Mouse (Mus musculus): Measurements from ENCODE around the gene Nkx6-1. TPM values are rescaled to one million over a fixed set of nuclear protein-coding genes. Genes with fewer than 3 reads are reported as not detected.
A peak's percentile ranks its signal among the peaks of the same experiment; 100 is the strongest.

Gene Nkx6-1
- total RNA-seq, 1 experiment from 2014 or later = not detected

DNA sequence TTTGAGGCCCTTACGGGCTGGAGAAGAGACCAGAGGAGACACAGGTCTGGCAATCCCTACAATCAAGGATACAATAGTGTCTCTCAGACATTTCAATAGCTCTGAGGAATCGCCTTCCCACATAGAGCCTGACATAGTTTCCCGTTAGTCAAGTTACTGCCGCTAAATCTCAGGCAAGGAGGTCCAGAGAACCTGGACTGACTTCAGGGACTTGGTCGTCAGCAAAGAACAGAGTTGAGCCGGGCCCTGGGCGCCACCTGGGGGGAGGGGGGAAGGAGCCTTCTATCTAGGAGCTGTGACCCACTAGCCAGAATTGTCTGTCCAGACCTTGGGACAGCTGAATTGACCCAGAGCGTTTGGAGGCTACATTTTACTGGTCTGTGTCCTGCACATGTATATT is 2.3 kb downstream of the Nkx6-1 start:
- no peak for ATAC-seq (replicated peaks in 1 of 2; ENCODE audit: insufficient read depth in 1 of 2, low FRiP score in 2 of 2, low TSS enrichment in 1 of 2, low read depth in 1 of 2, poor library complexity in 2 of 2, severe bottlenecking in 2 of 2)

DNA sequence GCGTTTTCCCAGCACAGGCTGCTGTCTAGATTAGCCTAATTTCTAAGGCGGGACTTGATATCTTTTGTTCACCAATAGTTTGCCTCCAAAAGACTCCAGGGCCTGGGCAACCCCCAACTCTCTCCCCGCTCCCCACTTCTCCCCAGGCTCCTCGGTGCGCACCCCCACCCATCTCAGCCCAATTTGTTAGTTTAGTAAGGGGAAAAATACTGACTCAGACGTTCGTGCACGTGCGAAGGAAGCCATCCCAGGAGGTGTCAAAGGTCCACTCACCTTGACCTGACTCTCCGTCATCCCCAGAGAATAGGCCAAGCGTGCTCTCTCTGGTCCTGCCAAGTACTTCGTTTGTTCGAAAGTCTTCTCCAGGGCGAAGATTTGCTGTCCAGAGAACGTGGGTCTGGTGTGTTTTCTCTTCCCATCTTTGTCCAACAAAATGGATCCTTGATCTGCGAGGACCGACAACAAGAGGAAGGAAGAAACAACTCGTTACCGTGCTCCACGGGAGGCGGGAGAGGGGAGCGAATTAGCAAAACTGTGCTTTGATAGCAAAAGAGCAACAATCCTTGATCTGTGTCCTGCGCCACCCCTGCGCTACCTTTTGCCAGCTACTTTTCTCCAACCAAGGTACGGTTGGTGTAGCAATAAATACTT is 3.1 kb downstream of the Nkx6-1 start:
- ATAC-seq (replicated peaks in 1 of 2; ENCODE audit: insufficient read depth in 1 of 2, low FRiP score in 2 of 2, low TSS enrichment in 1 of 2, low read depth in 1 of 2, poor library complexity in 2 of 2, severe bottlenecking in 2 of 2) = no peak

DNA sequence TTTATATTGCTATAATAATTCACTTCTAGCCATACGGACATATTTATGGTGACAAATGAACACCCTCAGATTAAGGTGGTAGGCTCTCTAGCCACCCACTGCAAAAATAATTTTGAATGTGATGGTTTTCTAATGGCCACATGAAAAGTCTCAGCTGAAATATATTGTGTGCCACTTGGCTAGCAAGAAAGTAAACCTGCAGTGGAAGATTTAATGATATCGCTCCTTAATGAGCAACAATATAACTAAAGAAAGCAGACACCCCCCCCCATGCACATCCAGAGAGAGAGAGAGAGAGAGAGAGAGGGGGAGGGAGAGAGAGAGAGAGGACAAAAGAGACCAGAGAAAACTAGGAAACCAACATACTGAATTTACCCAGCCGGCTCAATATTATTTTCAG is 4.1 kb downstream of the Nkx6-1 start:
- no peak for ATAC-seq (replicated peaks in 1 of 2; ENCODE audit: insufficient read depth in 1 of 2, low FRiP score in 2 of 2, low TSS enrichment in 1 of 2, low read depth in 1 of 2, poor library complexity in 2 of 2, severe bottlenecking in 2 of 2)

DNA sequence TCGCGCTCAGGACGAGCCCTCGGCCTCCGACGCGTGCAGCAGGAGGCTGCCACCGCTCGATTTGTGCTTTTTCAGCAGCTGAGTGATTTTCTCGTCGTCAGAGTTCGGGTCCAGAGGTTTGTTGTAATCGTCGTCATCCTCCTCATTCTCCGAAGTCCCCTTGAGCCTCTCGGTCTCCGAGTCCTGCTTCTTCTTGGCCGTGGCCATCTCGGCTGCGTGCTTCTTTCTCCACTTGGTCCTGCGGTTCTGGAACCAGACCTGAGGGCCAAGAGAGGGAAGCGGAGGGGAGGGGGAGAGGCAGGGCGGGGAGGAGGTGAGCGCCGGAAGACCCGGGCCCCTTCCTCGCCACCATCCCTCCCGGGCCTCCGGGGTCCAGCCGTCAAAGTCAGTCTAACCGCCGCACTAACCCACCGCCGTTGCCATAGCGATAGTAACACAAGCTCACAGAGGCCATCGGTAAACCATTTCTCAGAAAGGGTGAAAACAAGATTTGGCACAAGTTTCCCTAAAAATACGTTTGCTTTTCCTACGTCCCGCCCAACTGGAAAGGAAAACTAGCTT is 5.3 kb downstream of the Nkx6-1 start:
- peak; percentile 15 to 23; a peak in 1 of 4 replicates for ATAC-seq (replicated peaks in 1 of 2; ENCODE audit: insufficient read depth in 1 of 2, low FRiP score in 2 of 2, low TSS enrichment in 1 of 2, low read depth in 1 of 2, poor library complexity in 2 of 2, severe bottlenecking in 2 of 2)

DNA sequence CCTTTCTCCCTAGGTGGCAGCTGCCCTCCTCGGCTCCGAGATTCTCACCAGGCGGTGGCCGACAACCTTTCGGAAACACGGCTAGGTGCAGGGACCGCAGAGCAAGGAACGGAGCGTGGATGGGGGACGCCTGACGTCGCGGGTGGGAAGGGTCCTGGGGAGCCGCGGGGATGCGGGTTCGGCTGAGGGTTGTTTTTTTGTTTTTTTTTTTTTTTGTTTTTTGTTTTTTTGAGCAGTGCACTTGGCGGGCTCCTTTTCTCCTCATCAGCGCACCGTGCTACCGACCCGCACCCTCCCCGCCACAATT is 5.9 kb downstream of the Nkx6-1 start:
- no peak for ATAC-seq (replicated peaks in 1 of 2; ENCODE audit: insufficient read depth in 1 of 2, low FRiP score in 2 of 2, low TSS enrichment in 1 of 2, low read depth in 1 of 2, poor library complexity in 2 of 2, severe bottlenecking in 2 of 2)

DNA sequence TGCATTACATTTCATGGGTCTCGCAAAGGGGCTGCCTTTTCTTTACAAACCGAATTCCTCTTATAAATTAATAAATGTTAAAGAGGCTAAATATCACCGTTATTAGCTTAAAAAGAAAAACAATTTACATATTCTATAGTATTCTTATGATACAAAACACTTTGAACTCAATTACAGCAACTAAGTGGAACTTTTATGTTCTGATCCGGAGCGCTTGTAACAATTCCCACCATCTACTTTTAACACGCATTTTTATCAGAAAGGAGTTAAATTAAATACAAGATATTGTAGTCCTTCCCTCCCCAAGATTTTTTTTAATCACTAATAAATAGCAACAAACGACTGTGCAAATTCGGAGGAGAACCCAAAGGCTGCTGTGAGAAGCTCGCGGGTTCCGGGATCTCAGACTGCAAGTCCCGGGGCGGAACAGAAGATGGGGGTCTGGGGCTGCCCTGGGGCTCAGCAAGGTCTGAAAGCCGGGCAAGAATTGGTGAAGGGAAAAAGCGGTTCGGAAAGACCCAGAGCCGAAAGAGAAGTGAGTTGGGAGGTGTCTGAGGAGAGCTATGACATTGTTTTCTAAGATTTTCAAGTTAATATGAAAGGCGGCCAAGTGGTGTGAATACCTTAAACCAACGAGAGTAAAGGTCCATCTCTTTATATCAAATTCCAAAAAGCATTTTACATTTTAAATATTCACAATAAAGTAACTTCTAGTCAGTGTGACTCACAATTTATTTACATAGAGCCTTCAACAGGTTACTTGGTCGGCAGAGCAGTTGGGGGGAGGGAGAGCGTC is 6.4 kb downstream of the Nkx6-1 start:
- ATAC-seq (replicated peaks in 1 of 2; ENCODE audit: insufficient read depth in 1 of 2, low FRiP score in 2 of 2, low TSS enrichment in 1 of 2, low read depth in 1 of 2, poor library complexity in 2 of 2, severe bottlenecking in 2 of 2) = no peak

DNA sequence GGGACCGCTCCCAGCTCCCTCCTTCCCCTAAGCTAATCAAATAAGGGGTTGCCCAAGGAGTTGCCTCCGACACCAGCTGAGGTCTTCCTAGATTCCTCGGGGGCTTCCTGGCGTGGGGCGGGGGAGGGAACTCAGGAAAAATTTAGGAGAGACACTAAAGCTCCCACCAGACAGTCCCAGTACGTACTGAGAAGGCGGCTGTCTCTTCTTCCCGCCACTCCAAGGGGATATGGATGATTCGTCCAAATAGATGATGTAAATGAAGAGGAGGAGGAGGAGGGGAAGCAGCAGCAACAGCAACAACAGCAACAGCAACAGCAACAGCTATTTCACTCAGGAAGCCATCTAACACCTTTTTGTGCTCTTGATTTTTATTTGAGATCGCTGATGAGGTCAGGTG is 7.1 kb downstream of the Nkx6-1 start:
- no peak for ATAC-seq (replicated peaks in 1 of 2; ENCODE audit: insufficient read depth in 1 of 2, low FRiP score in 2 of 2, low TSS enrichment in 1 of 2, low read depth in 1 of 2, poor library complexity in 2 of 2, severe bottlenecking in 2 of 2)

DNA sequence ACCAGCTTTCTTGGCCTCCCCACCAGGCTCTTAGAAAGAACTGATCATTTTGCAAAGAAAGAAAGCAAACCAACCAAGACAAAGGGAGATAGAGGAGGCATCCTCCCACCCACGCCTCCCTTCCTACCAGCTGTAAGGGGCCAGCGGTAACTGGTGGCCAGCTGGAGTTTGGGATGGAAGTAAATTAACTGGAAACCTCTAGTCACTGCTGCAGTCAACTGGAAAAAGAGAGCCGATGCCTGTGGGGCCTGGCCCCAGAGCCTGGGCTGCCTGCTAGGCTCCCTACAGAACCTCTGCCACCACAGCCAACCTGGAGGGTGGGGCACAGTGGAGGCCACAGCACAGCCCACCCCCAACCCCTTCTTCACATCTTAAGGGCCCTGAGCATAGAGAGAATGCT is 8.7 kb downstream of the Nkx6-1 start:
- no peak for ATAC-seq (replicated peaks in 1 of 2; ENCODE audit: insufficient read depth in 1 of 2, low FRiP score in 2 of 2, low TSS enrichment in 1 of 2, low read depth in 1 of 2, poor library complexity in 2 of 2, severe bottlenecking in 2 of 2)

DNA sequence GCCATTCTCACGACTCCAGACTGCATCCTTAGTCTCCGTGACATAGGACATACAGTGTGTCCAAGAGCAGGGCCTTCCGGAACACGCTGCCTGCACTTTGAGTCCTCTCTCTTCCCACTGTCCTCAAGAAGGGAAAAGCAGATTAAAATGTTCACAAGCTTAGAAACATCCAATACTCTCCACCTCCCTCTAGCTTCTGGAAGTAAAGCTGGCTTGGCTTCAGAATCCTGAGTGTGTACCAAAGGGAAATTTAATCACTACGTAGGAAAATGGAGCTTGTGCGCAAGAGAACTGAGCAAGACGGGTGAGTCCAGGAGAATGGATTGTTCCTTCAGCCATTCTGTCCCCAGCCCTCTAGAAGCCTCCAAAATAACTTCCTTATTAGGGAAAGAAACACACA is 9.4 kb downstream of the Nkx6-1 start:
- ATAC-seq (replicated peaks in 1 of 2; ENCODE audit: insufficient read depth in 1 of 2, low FRiP score in 2 of 2, low TSS enrichment in 1 of 2, low read depth in 1 of 2, poor library complexity in 2 of 2, severe bottlenecking in 2 of 2) = no peak

DNA sequence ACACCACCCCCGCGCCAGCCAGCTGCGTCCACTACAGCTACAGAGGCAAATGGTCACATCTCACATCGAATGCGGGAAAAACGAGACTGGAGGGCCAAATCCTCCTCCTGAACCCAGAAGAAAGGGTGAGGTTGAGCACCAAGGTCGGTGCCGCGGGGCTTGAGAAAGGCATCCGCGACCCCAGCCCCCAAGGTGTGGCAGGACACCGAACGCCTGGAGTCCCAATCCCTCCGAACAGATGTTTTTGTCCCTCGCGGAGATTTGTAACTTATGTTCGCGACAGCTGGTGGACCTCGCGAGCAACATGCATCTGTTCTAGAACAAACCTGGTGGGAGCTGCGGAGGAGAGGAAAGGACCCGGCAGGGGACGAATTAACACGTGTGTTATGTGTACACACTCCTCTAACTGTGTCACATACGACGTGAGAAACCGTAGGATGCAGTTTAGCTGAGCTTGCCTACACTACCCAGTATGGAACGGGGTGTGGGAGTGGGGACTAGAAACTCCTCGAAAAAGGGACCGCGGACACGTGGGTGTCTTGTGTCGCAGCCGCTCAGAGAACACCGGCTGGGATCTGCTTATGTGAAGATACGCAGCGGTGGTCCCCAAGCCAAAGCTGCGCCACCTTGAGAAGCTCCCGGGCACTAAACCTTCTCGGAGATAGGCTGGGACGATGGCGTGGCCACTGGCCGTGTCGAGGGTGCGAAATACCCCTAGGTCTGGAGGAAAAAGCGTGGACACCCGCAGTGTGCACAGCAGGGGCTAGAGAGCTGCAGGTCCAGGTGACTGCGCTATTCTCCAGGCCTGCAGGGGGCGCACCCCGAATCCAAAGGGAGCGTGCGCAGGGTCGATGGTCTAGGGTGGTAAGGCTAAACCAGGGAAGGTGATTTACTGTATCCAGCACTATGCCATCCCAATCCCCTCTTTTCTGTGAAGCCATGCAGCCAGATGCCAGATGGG is 16.8 kb downstream of the Nkx6-1 start:
- peak; percentile 12 to 68; a peak in 3 of 4 replicates for ATAC-seq (replicated peaks in 1 of 2; ENCODE audit: insufficient read depth in 1 of 2, low FRiP score in 2 of 2, low TSS enrichment in 1 of 2, low read depth in 1 of 2, poor library complexity in 2 of 2, severe bottlenecking in 2 of 2)

DNA sequence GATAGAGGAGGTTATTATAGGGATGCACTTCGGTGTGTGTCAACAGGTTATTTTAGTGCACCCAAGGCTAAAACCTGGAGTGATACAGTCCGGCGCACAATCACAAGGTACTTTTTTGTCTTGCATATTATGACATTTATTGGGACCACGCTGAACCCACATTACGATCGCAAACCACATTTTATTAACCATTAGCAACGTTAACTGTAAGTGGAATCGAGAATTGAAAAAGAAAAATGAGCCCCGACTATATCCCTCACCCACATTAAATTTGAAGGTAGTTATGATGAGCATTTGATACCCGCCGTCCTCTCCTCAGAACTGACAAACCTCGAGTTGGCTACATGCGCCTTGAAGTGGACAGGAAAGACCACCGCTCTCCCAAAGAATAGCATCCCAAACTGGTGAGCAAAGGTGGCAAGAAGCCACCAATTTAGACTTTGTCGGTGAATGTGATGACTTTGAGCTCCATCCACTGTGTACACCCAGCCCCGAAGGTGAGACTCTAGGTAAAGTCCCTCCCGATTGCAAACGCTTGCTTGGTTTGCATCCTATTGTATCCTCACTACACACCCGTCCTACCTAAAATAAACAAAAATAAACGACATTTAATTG is 17.7 kb downstream of the Nkx6-1 start:
- no peak for ATAC-seq (replicated peaks in 1 of 2; ENCODE audit: insufficient read depth in 1 of 2, low FRiP score in 2 of 2, low TSS enrichment in 1 of 2, low read depth in 1 of 2, poor library complexity in 2 of 2, severe bottlenecking in 2 of 2)

DNA sequence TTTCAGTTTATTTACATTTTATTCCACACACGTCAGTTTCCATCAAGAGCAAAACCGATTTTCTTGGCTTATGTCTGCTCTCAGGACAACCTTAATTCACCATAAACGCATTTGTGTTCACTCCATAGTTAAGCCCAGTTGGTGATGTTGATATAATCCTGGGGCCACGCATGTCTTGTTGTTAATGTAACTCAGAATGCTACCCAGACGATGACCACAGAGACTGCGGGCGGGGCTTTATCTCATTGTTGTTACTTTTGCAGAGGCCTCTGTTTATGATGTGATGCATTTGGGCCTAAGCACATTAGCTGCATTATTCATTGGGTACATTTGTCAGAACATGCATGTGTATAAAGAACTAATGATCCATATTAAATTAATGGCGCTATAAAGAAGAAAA is 19.7 kb downstream of the Nkx6-1 start:
- no peak for ATAC-seq (replicated peaks in 1 of 2; ENCODE audit: insufficient read depth in 1 of 2, low FRiP score in 2 of 2, low TSS enrichment in 1 of 2, low read depth in 1 of 2, poor library complexity in 2 of 2, severe bottlenecking in 2 of 2)

DNA sequence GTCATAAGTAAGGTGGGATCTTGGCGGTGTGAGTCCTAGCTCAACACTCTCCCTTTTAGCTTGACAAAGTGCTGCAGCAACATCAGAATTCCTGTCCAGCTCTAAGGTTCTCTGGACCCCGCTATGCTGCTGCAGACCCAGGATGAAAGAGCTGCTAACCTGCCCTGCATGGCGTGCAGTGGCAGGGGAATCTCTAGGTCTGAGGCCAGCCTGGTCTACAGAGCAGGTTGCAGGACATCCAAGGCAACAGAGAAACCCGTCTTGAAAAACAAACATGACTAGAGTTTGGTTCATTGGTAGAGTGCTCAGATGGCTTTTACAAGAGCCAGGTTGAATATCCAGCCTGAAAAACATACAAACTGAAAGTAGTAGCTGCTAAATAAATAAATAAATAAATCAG is 26.7 kb downstream of the Nkx6-1 start:
- ATAC-seq (replicated peaks in 1 of 2; ENCODE audit: insufficient read depth in 1 of 2, low FRiP score in 2 of 2, low TSS enrichment in 1 of 2, low read depth in 1 of 2, poor library complexity in 2 of 2, severe bottlenecking in 2 of 2) = no peak

Other genes starting within 250 kb of the Nkx6-1 start
- gene Cds1, start 100.1 kb upstream of the Nkx6-1 start, total RNA-seq (2017) = 11.9 and 16.2 TPM in 2 replicates